ENCODE assay signal across 1 mouse cellular context in the genomic region with DNA sequence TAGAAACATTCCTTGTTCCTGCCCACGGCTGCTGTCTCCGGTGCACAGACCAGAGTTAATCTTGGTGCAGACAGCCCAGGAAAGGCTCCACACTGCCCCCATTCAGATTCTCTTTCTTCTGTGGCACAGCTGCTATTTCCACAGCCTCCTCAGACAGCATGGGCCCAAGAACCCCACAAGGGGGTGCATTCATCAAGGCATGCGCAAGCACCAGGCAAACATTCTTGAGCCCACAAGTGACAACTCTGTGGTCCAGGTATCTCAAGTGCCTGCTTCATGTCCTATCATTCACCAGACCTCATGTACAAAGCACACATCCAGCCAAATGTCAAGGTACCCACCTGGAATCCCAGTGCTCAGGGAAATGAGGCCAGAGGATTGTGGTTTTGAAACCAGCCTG.
TF ChIP-seq lines count a peak whose summit lies in the region.

No protein-coding gene starts in this region.

TF ChIP-seq in MEL, 35 proteins besides CTCF, POLR2A, EP300 and RAD21 (continued from another document):
- no peak for TF ChIP-seq ZKSCAN1 (IDR thresholded peaks at IDR 0.05; ENCODE audit: low read depth, low read length)
